9 mouse cellular contexts compared by ENCODE assay signal in genomic region chr16:35061017-35061416, GRCm38 (mm10). TPM values are rescaled to one million over a fixed set of nuclear protein-coding genes. Genes with fewer than 3 reads are reported as not detected.
DNase-seq lines count a peak whose midpoint lies in the region; ATAC-seq lines count a peak whose summit lies in the region.
"Had no signal": no experiment of that assay in that cellular context is flagged by ENCODE, and none has a peak within 500 bp of the region (broad histone marks: within the 10 kb centered on the region; RNA-seq: fewer than 3 reads in every experiment).

No protein-coding gene starts in this region.

- no peaks in the 10 kb centered on the region for H3K4me1 ChIP-seq in hindbrain, embryonic 11.5 days (replicated peaks; ENCODE audit: control insufficient read depth, insufficient read depth, low read length)
- peaks cover 3% of the 10 kb centered on the region; the same call in 1 of the 2 replicates for H3K4me1 ChIP-seq in hindbrain, embryonic 16.5 days (ENCODE audit: control insufficient read depth, insufficient read depth, low read depth, low read length)
- H3K4me1 ChIP-seq in midbrain, embryonic 16.5 days (ENCODE audit: control insufficient read depth, insufficient read depth, low read length), result no peaks in the 10 kb centered on the region
- H3K4me1 ChIP-seq in midbrain, embryonic 13.5 days (replicated peaks), result 0 out of 2 replicates have a peak, but pooled peaks cover 7% of the 10 kb centered on the region
- H3K4me1 ChIP-seq: embryonic facial prominence, embryonic 15.5 days; midbrain, embryonic 12.5 days had no signal

- H3K36me3 ChIP-seq in hindbrain, embryonic 11.5 days (ENCODE audit: control insufficient read depth, insufficient read depth, low read length), result no peaks in the 10 kb centered on the region
- H3K36me3 ChIP-seq in hindbrain, embryonic 16.5 days (ENCODE audit: control insufficient read depth, insufficient read depth, low read length), result peaks cover 3% of the 10 kb centered on the region; the same call in 1 of the 2 replicates
- H3K36me3 ChIP-seq in midbrain, embryonic 16.5 days (ENCODE audit: control insufficient read depth, insufficient read depth, low read length), result no peaks in the 10 kb centered on the region
- H3K36me3 ChIP-seq in midbrain, embryonic 13.5 days, result peaks cover 5% of the 10 kb centered on the region; the same call in 1 of the 2 replicates
- H3K36me3 ChIP-seq: midbrain, embryonic 12.5 days had no signal

- no peaks in the 10 kb centered on the region for H3K9me3 ChIP-seq in hindbrain, embryonic 11.5 days (ENCODE audit: control insufficient read depth, low read length)
- H3K9me3 ChIP-seq in hindbrain, embryonic 16.5 days (ENCODE audit: control insufficient read depth, low read length), result no peaks in the 10 kb centered on the region
- no peaks in the 10 kb centered on the region for H3K9me3 ChIP-seq in midbrain, embryonic 16.5 days (replicated peaks; ENCODE audit: control insufficient read depth, low read length, poor library complexity, severe bottlenecking)
- H3K9me3 ChIP-seq in midbrain, embryonic 13.5 days, result no peaks in the 10 kb centered on the region
- H3K9me3 ChIP-seq: embryonic facial prominence, embryonic 15.5 days; midbrain, embryonic 12.5 days had no signal

- no peak for ATAC-seq in hindbrain, embryonic 11.5 days (ENCODE audit: low FRiP score)
- ATAC-seq in hindbrain, embryonic 16.5 days, result no peak; the same call in 1 of the 2 replicates
- ATAC-seq in midbrain, embryonic 16.5 days, result 0 out of 2 replicates have a peak, but pooled peaks have one; percentile 67
- no peak for ATAC-seq in midbrain, embryonic 13.5 days
- ATAC-seq in megakaryocyte progenitor cell, adult 5-6 weeks (replicated peaks; ENCODE audit: poor library complexity), result 0 out of 2 replicates have a peak, but pooled peaks have one; percentile 42
- no peak for ATAC-seq in megakaryocyte, adult 5-6 weeks (ENCODE audit: poor library complexity, severe bottlenecking)

- no peaks in the 10 kb centered on the region for H3K27me3 ChIP-seq in hindbrain, embryonic 11.5 days (ENCODE audit: control insufficient read depth, insufficient read depth, low read length)
- no peaks in the 10 kb centered on the region for H3K27me3 ChIP-seq in hindbrain, embryonic 16.5 days (replicated peaks; ENCODE audit: control insufficient read depth, insufficient read depth, low read length)
- no peaks in the 10 kb centered on the region for H3K27me3 ChIP-seq in midbrain, embryonic 16.5 days (ENCODE audit: control insufficient read depth, insufficient read depth, low read depth, low read length)
- H3K27me3 ChIP-seq in midbrain, embryonic 13.5 days, result no peaks in the 10 kb centered on the region
- H3K27me3 ChIP-seq: embryonic facial prominence, embryonic 15.5 days; midbrain, embryonic 12.5 days had no signal

- no peak overlapping the region for H3K4me2 ChIP-seq in hindbrain, embryonic 11.5 days (replicated peaks; ENCODE audit: low read depth, low read length)
- no peak overlapping the region for H3K4me2 ChIP-seq in hindbrain, embryonic 16.5 days (ENCODE audit: low read length)
- H3K4me2 ChIP-seq in midbrain, embryonic 16.5 days (ENCODE audit: low read length), result no peak overlapping the region
- H3K4me2 ChIP-seq in midbrain, embryonic 13.5 days (replicated peaks), result no peak overlapping the region
- H3K4me2 ChIP-seq: embryonic facial prominence, embryonic 15.5 days; midbrain, embryonic 12.5 days had no signal

- WGBS in hindbrain, embryonic 11.5 days, result 60% methylated on average over 2 of the region's 2 CpGs
- WGBS in hindbrain, embryonic 16.5 days, result 57% methylated on average over 2 of the region's 2 CpGs
- WGBS in midbrain, embryonic 16.5 days, result 68% methylated on average over 2 of the region's 2 CpGs
- WGBS in midbrain, embryonic 13.5 days, result 52% methylated on average over 2 of the region's 2 CpGs

- peak; percentile 39 for DNase-seq in hindbrain, embryonic 11.5 days (ENCODE audit: low spot score)
- DNase-seq in embryo, embryonic 11 days, result peak; percentile 49

- no peak overlapping the region for H3K4me3 ChIP-seq in hindbrain, embryonic 11.5 days (ENCODE audit: low read depth, low read length)
- no peak overlapping the region for H3K4me3 ChIP-seq in hindbrain, embryonic 16.5 days (ENCODE audit: low read length)
- H3K4me3 ChIP-seq in midbrain, embryonic 16.5 days (ENCODE audit: low read depth, low read length), result no peak overlapping the region
- no peak overlapping the region for H3K4me3 ChIP-seq in midbrain, embryonic 13.5 days (replicated peaks)
- H3K4me3 ChIP-seq: embryonic facial prominence, embryonic 15.5 days; midbrain, embryonic 12.5 days had no signal

- H3K9ac ChIP-seq in hindbrain, embryonic 11.5 days (ENCODE audit: low read depth, low read length), result no peak overlapping the region
- H3K9ac ChIP-seq in hindbrain, embryonic 16.5 days (ENCODE audit: low read depth, low read length), result no peak overlapping the region
- no peak overlapping the region for H3K9ac ChIP-seq in midbrain, embryonic 16.5 days (ENCODE audit: low read depth, low read length)
- no peak overlapping the region for H3K9ac ChIP-seq in midbrain, embryonic 13.5 days (replicated peaks)
- H3K9ac ChIP-seq: embryonic facial prominence, embryonic 15.5 days; midbrain, embryonic 12.5 days had no signal

- no peak overlapping the region for H3K27ac ChIP-seq in hindbrain, embryonic 11.5 days (ENCODE audit: low read depth, low read length)
- no peak overlapping the region for H3K27ac ChIP-seq in hindbrain, embryonic 16.5 days (ENCODE audit: low read depth, low read length)
- H3K27ac ChIP-seq in midbrain, embryonic 16.5 days (ENCODE audit: low read length), result no peak overlapping the region
- H3K27ac ChIP-seq in midbrain, embryonic 13.5 days, result no peak overlapping the region
- H3K27ac ChIP-seq: embryonic facial prominence, embryonic 15.5 days; midbrain, embryonic 12.5 days had no signal

RNA-seq across cellular contexts. Expression of gene Hacd2, which starts 38.8 kb away (rescaled TPM):
- 27.7 and 31.7 TPM in 2 replicates for polyA plus RNA-seq in hindbrain, embryonic 11.5 days (2014; fragmentation: Nextera tagmentation; extraction: Ambion mirVana)
- polyA plus RNA-seq in hindbrain, embryonic 16.5 days (2015; fragmentation: Nextera tagmentation; extraction: Ambion mirVana), result 47.3 and 49.9 TPM in 2 replicates
- 40.4 and 44.0 TPM in 2 replicates for polyA plus RNA-seq in midbrain, embryonic 16.5 days (2015; fragmentation: Nextera tagmentation; extraction: Ambion mirVana)
- polyA plus RNA-seq in midbrain, embryonic 13.5 days (2015; fragmentation: Nextera tagmentation; extraction: Ambion mirVana), result 37.8 and 40.5 TPM in 2 replicates
- total RNA-seq in megakaryocyte progenitor cell, adult 5-6 weeks (2015), result 75.9 and 108 TPM in 2 replicates
- 11.0 and 12.2 TPM in 2 replicates for total RNA-seq in megakaryocyte progenitor cell, adult 5-6 weeks (2017)
- 60.5 and 61.3 TPM in 2 replicates for total RNA-seq in megakaryocyte, adult 5-6 weeks (2015)
- 7.6 and 12.4 TPM in 2 replicates for total RNA-seq in megakaryocyte, adult 5-6 weeks (2017)

Comparison
In these comparisons a context has a peak if more than half of its experiments do, and no peak if none do; other contexts are left out.
1. ATAC-seq: peak in midbrain, embryonic 16.5 days (single experiment) and megakaryocyte progenitor cell, adult 5-6 weeks (single experiment); none in hindbrain, embryonic 11.5 days (single experiment), hindbrain, embryonic 16.5 days (single experiment), midbrain, embryonic 13.5 days (single experiment) and megakaryocyte, adult 5-6 weeks (single experiment).